Mouse (Mus musculus) thymus, adult 2 months (tissue): ENCODE results near the gene Aurkb.

Experiments
- CTCF ChIP-seq: fragments of 200-500 bp; IDR thresholded peaks from 2 replicates; pipeline ENCODE4 v1.5.1; 2012; ENCODE audit warnings: mild to moderate bottlenecking, control low read depth, low read length, moderate library complexity, borderline replicate concordance; ENCODE audit not compliant: control insufficient read depth, poor library complexity, insufficient read depth; ENCODE audit errors: extremely low read depth
- POLR2A ChIP-seq: fragments of 200-500 bp; IDR thresholded peaks from 2 replicates; pipeline ENCODE4 v1.6.1; 2012; ENCODE audit warnings: mild to moderate bottlenecking, low read length, control low read depth, moderate library complexity; ENCODE audit not compliant: control insufficient read depth, poor library complexity, insufficient read depth; ENCODE audit errors: extremely low read depth

GRCm38 (mm10) chr11:69016755-69017154 is 28.7 kb upstream of the Aurkb start:
- TF ChIP-seq POLR2A, result no peak
- TF ChIP-seq CTCF, result no peak
